Mouse (Mus musculus) brain, embryonic 18.5 days (tissue): ENCODE data around the gene Polm.

Experiments
- DNase-seq: peaks from one replicate; pipeline ENCODE4 v3.0.0-alpha.2; 2012; ENCODE audit warnings: low read depth, low spot score

Gene Polm

DNA sequence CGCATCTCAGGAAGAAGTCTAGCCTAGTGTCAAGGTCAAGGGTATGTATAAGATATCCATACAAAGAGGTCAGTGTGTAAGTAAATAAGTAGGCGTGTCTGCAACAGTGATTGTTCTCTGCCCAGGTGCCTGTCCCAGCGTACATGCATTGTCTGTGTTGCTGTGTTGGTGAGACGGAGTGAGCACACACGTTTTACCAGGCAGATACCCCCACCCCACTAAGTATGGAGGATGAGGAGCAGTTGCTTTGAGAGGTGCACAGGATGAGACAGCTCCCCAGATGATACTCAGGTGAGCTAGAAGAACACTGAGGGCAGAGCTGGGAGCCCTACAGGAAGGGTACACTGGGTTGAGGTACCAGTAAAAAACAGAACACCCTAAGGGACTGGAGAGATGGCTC lies 33.6 kb downstream of the Polm start:
- DNase-seq: no peak

DNA sequence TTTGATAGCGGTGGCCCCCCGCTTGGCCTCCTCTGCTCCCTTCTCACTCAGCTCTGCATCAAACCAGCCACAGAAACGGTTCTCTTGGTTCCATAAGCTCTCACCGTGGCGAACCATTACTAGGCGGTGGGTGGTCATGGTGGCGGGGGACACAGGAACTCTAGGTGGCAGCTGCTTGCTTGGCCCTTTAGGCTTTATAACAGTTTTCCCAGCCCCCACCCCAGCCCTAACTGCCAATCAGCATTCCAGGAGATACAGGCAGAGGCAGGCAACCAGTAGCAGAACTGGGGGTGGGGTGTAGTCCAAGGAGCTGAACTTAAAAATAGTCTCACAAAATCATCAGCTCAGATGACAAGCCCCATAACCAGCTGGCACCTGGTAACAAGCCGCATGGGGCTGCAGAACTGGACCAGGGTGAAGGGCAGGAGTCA lies 34.2 kb downstream of the Polm start, which contains the start of gene Pgam2:
Gene Pgam2 (minus strand): TSS at position 183 of the 431 bp plus-strand sequence.
- DNase-seq: no peak

DNA sequence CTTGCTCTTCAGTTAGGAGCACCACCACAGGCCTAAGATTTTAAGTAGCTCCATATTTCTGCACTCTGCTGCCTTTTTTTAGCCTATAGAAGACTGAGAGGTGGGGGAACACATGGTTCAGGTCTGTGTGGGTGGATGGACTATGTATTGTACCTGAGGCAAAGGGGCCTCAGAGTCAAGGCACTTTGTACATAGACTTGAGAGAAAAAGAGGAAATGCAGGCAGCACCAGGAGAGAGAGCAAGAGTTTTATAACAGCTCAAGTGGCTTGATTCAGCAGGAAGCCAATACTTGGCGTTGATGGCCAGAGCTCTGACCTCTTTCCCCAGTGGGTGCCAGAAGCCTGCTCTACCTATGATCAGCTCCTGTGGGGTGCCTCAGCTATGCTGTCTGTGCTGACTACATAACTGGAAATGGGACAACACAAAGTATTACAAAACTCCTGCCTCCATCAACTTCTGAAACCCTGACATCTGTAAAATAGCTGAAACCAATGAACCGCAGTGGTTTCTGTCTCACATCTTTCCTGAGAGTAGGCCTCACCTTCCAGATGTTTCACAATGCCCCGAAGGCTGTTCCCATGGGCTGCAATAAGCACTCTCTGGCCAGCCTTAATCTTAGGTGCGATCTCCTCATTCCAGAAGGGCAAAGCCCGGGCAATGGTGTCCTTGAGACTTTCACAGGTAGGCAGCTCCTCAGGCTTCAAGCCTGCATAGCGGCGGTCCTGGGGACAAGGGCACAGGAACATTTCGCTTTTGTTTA lies 35.2 kb downstream of the Polm start:
- no peak for DNase-seq

DNA sequence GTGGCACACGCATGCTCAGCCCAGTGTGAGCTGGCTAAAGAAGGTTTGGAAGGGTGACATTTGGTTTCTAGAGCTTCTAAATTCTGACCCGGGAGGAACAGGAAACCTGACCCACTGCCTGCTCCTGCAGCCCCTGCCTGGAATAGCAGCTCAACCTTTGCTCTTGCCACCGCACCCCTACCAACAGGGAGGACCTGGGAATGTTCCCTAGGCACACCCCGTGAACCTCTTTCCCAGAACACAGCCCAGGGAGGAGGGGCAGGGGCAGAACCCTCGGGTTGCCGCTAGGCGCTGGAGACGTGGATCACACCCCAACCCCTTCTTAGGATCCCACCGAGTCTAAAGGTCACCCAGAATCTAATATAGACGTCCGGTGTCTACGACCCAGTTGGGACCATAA lies 35.8 kb downstream of the Polm start:
- no peak for DNase-seq

DNA sequence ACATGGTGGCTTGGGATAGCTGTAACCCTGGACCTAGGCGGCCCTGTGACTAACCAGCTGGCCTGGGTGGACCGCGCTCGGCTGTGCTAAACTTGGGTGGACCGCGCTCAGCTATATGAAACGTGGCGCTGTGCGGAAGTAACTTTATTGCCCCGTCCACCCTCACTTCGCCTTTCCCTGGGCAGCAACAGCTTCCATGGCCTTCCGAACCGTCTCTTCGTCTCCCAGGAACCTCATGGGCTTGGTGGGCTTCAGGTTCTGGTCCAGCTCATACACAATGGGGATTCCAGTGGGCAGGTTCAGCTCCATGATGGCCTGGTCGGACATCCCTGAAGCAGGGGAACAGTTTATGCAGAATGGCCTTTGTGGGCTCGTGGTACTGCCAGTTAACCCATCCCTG lies 36.3 kb downstream of the Polm start:
- DNase-seq: no peak

DNA sequence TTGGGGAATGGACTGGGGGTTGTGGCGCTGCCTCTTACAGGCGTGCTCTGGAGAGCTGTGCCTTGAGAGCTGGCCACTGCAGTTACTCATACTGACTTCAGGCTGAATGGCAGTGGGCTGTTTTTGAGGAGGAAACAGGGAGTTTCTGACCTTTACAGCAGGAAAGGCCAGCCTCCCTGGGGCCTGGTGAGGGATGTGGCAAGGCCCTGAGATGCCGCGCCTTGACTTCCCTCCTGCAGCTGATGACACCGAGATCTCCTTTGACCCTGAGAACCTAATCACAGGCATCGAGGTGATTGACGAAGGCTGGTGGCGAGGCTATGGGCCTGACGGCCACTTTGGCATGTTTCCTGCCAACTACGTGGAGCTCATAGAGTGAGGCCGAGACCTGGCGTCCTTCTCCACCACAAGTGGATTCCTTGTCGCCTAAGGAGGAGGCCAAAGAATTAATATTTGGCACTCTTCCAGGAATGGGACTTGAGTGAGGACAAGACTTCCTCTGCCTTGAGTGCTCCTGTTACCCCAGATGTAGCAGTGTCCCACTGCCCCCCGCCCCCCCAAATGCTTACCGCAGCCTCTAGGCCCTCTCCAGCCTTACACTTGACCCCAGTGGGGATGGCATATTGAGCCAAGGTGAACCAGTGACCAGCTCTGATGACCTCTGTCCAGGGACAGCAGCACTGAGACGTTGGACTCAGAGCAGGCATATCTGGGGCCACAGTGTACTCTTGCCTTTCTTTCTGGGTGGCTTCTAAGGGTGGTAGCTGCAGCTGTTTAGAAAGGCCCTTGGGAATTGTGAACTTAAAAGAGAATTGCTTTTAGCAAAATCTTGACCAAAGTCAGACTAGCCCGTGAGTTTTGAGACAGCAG lies 38.0 kb downstream of the Polm start:
- no peak for DNase-seq

DNA sequence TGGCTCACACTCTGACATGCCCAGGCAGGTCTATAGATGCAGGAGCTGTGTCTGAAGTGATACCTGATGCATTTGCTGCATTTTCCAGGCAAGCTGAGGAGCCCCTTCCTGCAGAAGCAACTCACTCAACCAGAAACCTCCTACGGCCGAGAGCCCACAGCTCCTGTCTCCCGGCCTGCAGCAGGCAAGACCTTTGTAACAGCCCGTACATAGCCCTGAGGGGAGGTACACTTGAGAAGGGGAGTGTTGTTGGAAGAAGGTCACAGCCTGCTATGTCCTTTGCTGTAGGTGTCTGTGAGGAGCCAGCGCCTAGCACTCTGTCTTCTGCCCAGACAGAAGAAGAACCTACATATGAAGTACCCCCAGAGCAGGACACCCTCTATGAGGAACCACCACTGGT lies 39.9 kb downstream of the Polm start:
- no peak for DNase-seq

DNA sequence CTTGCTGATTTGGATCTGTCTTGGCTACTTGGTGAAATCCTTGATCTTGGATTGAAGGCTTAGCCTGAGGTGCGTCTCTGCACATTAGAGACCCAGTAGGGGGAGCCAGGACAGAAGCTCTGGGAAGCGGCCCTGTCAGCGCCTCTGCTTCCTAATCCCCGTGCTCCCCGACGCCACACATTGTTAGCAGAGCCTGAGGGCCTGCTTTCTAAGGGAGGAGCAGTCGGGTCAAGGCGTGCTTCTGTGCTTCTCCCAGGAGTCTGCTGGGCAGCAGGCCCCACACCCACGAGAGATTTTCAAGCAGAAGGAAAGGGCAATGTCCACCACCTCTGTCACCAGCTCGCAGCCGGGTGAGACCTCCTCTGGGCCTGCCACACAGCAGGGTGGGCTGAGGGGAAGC lies 40.4 kb downstream of the Polm start:
- no peak for DNase-seq

DNA sequence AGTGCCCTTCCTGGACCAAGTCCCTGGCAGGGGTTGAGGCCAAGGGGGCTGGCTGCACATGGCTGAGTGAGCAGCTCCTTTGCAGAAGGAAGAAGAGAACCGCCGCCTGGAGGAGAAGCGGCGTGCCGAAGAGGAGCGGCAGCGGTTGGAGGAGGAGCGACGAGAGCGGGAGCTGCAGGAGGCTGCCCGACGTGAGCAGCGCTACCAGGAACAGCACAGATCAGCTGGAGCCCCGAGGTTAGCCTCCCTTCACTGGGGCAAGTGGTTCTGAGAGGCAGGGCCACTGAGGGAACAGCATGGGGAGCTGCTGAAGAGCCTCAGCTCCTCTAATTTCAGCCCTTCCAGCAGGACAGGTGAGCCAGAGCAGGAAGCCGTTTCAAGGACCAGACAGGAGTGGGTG lies 40.9 kb downstream of the Polm start:
- DNase-seq: no peak

DNA sequence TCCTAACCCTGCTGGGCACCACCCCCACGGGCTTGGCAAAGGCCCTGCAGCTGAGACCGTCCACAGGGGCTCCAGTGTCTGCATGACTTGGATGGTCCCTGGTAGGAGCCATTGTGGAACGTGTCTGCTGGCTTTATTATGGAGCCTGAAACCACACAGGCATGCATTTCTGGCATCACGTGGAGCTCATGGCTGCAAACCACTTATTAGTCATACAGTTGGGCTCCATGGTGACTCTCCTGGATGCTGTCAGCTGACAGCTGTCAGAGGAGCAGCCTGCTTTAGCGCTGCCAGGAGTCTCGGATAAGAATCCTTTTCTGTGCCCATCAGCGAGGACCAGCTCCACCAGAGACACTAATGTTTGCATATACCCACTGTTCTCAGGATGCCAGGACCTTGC lies 42.1 kb downstream of the Polm start:
- DNase-seq: no peak

DNA sequence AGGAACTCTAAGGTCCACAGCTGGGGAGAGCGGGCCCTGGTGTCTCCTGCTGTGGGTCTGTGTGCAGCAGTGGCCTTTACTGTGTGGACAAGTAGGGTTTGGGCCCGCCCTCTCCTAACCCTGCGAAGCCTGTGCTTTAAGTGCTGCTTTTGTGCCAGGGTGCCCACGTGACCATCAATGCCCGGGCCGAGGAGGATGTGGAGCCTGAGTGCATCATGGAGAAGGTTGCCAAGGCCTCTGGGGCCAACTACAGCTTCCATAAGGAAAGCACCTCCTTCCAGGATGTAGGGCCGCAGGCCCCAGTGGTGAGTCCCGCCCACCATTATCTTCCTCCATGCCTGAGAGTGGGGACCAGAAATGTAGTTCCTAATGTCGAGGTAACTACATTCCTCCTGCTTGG lies 42.5 kb downstream of the Polm start:
- no peak for DNase-seq

DNA sequence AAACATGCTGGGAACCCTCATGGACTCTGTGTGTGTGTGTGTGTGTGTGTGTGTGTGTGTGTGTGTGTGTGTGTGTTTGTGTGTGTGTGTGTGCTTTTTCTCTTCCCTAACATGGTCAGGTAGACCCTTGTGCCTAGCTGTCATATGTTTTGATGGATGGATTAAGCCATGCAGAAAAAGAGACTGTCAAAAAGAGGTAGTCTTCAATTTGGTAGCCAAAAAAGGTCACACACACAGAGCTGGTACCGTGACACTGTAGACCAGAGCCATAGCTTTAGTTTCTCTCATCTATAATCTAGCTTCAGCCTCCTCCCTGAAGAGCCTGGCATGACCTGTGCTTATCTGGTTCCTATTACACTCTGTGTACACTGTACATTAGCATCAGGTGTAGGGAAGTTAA lies 47.4 kb downstream of the Polm start:
- no peak for DNase-seq

DNA sequence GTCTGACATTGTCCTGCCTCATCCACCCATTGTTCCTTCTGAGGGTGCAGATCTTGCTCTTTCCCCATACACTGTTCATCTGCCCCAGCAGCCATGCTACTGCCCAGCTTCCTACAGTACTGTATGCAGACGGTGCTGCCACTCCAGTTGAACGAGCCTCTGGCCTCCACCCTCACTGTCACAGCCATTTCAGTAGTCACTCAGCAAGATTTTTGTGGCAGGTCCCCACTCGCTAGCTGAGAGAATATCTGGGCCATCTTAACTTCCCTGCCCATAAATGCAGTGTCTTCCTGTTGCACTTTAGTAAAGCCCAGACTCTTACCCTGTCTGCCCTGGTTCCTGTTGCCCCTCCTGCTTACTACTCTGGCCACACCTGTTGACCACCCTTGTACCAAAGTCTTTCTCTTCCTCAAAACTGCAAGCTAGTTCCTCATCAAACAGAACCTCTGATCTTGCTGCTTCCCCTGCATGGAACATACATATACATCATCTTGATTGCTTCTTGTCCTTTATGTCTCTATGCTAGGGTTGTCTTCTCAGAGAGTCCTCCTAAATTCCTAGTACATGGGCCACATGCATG lies 48.0 kb downstream of the Polm start:
- DNase-seq: no peak

DNA sequence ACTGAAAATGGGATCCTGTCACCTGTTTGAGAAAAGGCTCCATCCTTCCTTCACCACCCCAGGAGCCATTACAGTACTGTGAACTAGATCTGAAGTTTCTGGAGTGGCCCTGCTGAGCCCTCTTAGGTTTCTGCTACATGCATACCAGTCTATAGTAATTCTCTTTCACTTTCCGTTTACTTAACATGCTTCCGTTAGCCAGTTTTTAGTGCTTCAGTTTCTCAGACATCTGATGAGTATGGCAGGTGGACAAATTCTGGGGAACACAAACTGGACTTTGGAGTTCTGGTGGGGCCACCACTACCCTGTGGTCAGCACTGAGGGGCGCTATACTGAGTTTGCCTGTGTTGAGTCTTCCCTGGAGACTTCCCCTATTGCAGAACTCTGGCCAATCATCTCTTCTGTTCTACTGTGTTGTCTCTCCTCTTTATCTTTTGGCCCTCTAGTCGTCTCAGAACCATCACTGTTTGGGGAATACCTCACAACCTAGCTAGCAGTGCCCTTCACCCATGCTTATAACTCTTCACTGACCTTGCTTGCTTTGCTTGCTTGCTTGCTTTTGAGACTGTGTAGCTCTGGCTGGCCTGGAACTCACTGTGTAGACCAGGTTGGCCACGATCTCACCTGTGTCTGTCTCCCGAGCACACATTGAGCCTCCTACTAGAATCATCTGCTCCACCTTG lies 48.6 kb downstream of the Polm start:
- DNase-seq: no peak

DNA sequence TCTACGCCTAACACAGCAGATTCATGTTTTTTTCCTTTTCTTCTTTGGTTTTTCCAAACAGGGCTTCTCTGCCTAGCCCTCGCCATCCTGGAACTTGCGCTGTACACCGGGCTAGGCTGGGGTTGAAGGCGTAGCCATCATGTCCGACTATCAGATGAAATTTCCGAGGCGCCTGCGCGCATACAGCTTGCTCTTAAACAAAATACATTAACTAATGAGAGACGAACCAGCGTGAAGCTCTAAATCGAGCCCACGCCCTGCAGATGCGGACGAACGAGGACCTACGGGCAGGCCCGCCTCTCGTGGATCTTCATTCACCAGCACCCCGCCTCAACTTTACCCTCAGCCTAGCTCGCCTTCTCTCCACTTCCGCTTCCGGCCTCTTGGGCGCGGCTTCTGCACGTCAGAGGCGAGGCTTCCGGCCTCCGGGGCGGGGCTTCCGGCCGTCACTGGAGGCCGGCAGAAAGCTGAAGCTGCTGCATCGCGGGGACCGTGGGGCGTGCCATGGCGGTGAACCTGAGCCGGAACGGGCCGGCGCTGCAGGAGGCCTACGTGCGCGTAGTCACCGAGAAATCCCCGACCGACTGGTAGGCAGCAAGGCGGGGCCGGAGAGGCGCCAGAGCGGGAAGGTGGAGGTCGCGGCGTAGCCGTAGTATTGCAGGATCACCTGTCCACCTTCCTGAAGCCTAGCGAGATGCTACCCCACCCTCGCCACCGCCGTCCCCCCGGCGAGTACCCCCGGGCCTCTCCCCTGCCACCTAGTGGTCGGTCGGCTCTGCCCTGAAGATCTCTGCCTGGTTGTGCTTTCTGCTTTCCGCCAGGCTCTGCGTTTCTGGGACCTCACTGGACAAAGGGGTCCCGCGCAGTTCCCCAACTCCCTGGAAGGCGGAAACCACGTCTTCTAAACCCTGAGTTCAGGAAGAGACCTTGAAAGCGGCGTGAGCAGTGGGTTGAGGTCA lies 49.5 kb downstream of the Polm start, which contains the start of gene Dbnl:
Gene Dbnl (plus strand): TSS at position 433 of the 959 bp plus-strand sequence.
- DNase-seq: peak; percentile 82

DNA sequence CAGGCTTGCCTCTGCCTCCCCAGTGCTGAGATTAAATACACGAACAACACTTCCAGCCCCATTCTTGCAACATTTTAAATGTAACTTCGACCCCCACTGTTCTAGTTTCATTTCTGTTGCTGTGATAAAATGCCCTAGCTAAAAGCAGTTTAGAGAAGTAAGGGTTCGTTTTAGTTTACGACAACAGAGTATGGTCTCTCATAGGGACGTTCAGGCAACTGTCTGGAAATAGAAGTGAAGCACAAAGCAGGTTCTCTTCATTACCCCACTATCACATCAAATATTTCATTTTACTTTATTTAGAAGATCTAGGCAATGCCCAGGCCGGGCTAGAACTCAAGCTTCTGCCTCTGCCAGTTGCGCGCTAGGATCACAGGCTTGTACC lies 50.2 kb downstream of the Polm start:
- DNase-seq: no peak

DNA sequence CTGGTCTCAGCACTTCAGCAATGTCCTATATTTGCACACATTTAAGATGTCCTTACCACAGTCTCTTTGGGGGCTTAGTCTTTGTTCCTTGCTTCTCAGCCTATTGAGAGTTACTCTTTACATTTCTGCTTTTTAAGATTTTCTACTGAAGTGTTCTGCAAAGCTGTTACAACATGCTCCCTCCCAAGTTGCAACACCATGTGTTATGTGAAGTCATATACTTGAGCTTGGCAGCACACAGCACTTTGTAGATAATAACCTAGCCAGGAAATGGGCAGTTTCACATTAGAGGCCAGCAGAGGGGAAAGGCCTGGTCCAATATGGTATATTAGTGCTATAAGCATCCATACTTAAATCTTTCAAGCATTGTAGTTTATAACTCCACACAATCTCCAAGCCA lies 52.1 kb downstream of the Polm start:
- no peak for DNase-seq

DNA sequence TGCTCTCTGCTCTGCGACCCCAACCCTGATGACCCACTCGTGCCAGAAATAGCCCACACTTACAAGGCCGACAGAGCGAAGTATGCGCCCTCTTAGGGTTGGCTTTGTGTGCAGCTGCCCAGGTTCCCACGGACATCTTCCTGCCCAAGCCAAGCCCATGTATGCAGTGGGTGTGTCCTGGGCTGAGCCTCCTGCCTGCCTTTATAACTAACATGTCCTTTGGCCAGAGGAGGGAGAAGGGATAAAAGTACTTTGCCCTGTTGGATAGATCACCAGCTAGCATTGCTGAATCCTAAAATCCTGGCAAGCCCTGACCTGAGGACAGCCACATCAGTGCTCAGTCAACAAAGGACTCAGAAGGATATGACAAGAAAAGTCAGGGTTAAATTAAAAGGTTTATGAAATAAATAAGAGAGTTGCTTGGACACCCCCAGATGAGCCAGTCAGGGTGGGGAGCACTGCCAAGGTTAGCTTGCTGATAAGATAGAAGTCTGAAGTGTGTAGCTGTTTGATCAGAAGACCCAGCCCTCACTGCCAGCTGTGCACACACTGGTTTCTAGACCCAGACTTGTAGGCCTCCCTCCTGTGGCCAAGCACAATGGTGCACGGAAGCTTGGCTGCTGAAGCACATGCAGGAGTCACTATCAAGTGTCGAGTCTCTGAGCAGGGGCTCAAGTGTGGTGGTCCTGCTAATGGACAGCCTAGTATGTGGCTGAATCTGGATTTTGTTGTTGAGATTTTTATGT lies 55.4 kb downstream of the Polm start:
- DNase-seq: no peak

DNA sequence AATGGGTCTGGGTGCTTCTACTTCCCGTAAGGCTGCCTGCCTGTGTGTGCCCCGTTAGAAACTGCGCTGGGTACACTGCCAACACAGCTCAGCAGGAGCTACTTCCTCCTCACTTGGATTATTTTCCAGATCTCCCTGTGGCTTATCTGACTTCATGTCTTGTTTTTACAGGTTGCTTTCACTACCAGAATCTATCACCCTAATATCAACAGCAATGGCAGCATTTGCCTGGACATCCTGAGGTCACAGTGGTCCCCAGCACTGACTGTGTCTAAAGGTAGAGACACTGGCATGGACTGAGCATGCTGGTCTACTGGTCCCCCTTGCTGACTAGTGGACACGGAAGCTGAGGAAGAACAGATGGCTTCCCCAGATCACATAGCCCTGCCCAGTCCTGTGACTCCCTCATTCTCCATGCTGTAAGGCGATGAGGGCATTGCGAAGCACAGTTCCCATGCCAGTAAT lies 57.7 kb downstream of the Polm start:
- no peak for DNase-seq

DNA sequence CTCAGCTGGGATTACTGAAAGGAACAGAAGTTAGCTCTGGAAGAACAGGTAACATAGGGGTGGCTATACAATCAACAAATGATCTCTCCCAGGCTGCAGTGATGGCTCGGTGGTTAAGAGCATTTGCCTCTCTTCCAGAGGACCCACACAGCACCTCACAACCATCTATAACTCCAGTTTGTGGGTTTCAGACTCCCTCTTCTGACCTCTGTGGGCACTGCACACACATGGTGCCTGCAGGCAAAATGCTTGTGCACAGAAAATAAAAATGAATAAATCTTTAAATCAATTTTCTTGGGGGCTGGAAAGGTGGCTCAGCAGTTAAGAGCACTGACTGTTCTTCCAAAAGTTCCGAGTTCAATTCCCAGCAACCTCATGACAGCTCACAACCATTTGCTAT lies 59.3 kb downstream of the Polm start:
- DNase-seq: no peak
